Mouse (Mus musculus): ENCODE results near the gene Pde11a. TPM values are rescaled to one million over a fixed set of nuclear protein-coding genes. Genes with fewer than 3 reads are reported as not detected.

Pde11a gene
- total RNA-seq, 1 experiment from 2014 or later: not detected

GRCm38 (mm10) chr2:76238496-76238895 lies 100.1 kb downstream of the Pde11a start:
- ATAC-seq (replicated peaks in 1 of 2; ENCODE audit: insufficient read depth in 1 of 2, low FRiP score in 2 of 2, low TSS enrichment in 1 of 2, low read depth in 1 of 2, poor library complexity in 2 of 2, severe bottlenecking in 2 of 2): no peak

- ATAC-seq (replicated peaks in 1 of 2; ENCODE audit: insufficient read depth in 1 of 2, low FRiP score in 2 of 2, low TSS enrichment in 1 of 2, low read depth in 1 of 2, poor library complexity in 2 of 2, severe bottlenecking in 2 of 2): no peak
Measured at GRCm38 (mm10) chr2:76237638-76238420, 100.7 kb downstream of the Pde11a start.

DNA sequence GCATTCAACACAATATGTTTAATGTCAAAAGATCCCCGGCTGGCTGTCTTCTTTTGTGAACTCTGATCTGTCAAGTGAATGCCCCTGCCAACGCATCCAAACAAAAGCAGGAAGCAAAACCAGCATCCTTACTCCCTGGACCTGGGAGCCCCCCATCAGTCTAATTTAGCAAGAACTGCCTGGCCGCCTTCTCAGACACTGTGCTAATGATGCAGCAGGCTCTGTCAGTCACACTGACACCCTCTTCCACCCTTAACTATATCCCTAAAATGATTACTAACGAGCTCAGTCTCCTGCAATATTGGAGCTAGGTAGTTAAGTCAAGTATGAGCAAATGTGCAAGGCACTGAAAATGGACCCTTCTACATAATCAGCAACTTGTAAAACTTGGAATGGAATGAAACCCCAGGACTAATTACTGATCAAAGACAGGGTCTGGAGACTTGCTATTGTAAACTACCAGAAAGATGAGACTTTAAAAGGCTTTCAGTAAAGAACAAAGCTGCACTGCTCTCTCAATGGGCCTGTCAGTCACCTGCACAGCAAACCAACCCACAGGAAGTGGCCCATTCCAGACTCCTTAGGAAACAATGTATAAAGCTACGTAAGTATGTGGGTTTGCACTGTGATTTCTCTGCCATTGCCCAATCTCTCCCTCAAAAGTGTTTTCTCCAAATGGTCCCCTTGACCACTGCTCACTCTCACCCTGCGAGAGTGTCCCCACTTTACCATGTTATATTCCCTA lies 118.0 kb downstream of the Pde11a start:
- no peak for ATAC-seq (replicated peaks in 1 of 2; ENCODE audit: insufficient read depth in 1 of 2, low FRiP score in 2 of 2, low TSS enrichment in 1 of 2, low read depth in 1 of 2, poor library complexity in 2 of 2, severe bottlenecking in 2 of 2)

- peak; percentile 65 to 67 for ATAC-seq (replicated peaks in 1 of 2; ENCODE audit: insufficient read depth in 1 of 2, low FRiP score in 2 of 2, low TSS enrichment in 1 of 2, low read depth in 1 of 2, poor library complexity in 2 of 2, severe bottlenecking in 2 of 2)
Measured at GRCm38 (mm10) chr2:76219540-76219939, 119.0 kb downstream of the Pde11a start.

- no peak for ATAC-seq (replicated peaks in 1 of 2; ENCODE audit: insufficient read depth in 1 of 2, low FRiP score in 2 of 2, low TSS enrichment in 1 of 2, low read depth in 1 of 2, poor library complexity in 2 of 2, severe bottlenecking in 2 of 2)
Measured at GRCm38 (mm10) chr2:76216146-76216545, 122.4 kb downstream of the Pde11a start.

DNA sequence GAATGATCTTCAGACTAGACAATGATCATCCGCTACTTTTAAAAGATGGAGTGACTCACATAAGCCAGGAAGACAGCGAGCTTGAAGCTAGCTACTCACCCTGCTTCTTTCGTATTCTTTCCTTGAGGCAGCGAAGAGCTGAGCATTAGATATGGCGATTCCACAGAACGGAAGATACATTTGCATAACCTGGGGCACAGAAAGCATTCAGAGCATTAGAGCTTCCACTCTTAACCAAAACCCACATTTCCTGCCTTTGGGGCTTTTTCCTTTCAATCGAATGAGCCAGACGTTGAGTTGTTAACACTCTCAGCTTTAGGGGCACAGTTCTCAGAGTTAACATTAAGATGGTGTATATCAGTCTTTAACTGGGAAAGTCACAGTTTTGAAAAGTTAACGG lies 123.4 kb downstream of the Pde11a start:
- peak; percentile 46 to 62; a peak in 2 of 4 replicates for ATAC-seq (replicated peaks in 1 of 2; ENCODE audit: insufficient read depth in 1 of 2, low FRiP score in 2 of 2, low TSS enrichment in 1 of 2, low read depth in 1 of 2, poor library complexity in 2 of 2, severe bottlenecking in 2 of 2)

- no peak for ATAC-seq (replicated peaks in 1 of 2; ENCODE audit: insufficient read depth in 1 of 2, low FRiP score in 2 of 2, low TSS enrichment in 1 of 2, low read depth in 1 of 2, poor library complexity in 2 of 2, severe bottlenecking in 2 of 2)
Measured at GRCm38 (mm10) chr2:76185126-76185525, 153.4 kb downstream of the Pde11a start.

- ATAC-seq (replicated peaks in 1 of 2; ENCODE audit: insufficient read depth in 1 of 2, low FRiP score in 2 of 2, low TSS enrichment in 1 of 2, low read depth in 1 of 2, poor library complexity in 2 of 2, severe bottlenecking in 2 of 2): no peak
Measured at GRCm38 (mm10) chr2:76162822-76163221, 175.8 kb downstream of the Pde11a start.

GRCm38 (mm10) chr2:76158973-76159372 lies 179.6 kb downstream of the Pde11a start:
- no peak for ATAC-seq (replicated peaks in 1 of 2; ENCODE audit: insufficient read depth in 1 of 2, low FRiP score in 2 of 2, low TSS enrichment in 1 of 2, low read depth in 1 of 2, poor library complexity in 2 of 2, severe bottlenecking in 2 of 2)

DNA sequence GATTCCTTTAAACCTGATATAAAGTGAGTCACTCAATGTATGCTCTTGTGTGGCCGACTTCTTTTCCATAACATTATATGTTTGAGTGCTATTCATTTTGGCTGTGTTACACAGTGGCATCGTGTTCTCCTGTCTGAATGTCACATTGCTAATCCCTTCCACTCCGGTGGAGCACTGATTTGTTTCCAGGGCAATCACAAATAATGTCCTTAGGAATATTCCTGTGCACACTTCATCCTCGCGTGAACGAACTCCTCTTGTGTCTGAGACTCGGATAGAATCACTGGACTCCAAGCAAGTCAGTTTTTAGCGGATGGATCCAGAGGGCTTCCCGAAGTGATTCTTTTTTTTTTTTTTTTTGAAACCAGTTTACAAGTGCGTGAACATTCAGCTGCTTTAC lies 197.4 kb downstream of the Pde11a start:
- ATAC-seq (replicated peaks in 1 of 2; ENCODE audit: insufficient read depth in 1 of 2, low FRiP score in 2 of 2, low TSS enrichment in 1 of 2, low read depth in 1 of 2, poor library complexity in 2 of 2, severe bottlenecking in 2 of 2): no peak

- no peak for ATAC-seq (replicated peaks in 1 of 2; ENCODE audit: insufficient read depth in 1 of 2, low FRiP score in 2 of 2, low TSS enrichment in 1 of 2, low read depth in 1 of 2, poor library complexity in 2 of 2, severe bottlenecking in 2 of 2)
Measured at GRCm38 (mm10) chr2:76132983-76133382, 205.6 kb downstream of the Pde11a start.

- no peak for ATAC-seq (replicated peaks in 1 of 2; ENCODE audit: insufficient read depth in 1 of 2, low FRiP score in 2 of 2, low TSS enrichment in 1 of 2, low read depth in 1 of 2, poor library complexity in 2 of 2, severe bottlenecking in 2 of 2)
Measured at GRCm38 (mm10) chr2:76129933-76130627, 208.5 kb downstream of the Pde11a start.

DNA sequence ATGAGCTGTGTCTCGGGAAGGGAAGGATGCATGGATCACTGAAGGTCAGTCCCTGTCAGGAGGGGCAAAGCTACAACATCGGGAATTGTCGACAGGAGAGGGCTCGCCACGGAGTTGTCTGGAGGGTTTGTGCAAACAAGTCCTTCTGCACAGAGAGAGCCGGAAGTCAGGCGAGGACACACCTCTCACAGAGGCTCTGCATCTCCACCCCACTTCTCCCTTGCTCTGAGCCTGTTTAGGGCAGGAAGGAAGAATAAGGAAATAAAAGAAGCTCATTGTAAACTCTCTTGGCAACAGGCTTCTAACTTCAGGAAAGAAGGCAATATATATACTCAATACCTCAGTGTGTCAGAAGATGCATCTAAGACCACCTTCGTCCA lies 209.5 kb downstream of the Pde11a start:
- ATAC-seq (replicated peaks in 1 of 2; ENCODE audit: insufficient read depth in 1 of 2, low FRiP score in 2 of 2, low TSS enrichment in 1 of 2, low read depth in 1 of 2, poor library complexity in 2 of 2, severe bottlenecking in 2 of 2): peak in 1 of 2 experiments; percentile 42; a peak in 1 of 4 replicates

DNA sequence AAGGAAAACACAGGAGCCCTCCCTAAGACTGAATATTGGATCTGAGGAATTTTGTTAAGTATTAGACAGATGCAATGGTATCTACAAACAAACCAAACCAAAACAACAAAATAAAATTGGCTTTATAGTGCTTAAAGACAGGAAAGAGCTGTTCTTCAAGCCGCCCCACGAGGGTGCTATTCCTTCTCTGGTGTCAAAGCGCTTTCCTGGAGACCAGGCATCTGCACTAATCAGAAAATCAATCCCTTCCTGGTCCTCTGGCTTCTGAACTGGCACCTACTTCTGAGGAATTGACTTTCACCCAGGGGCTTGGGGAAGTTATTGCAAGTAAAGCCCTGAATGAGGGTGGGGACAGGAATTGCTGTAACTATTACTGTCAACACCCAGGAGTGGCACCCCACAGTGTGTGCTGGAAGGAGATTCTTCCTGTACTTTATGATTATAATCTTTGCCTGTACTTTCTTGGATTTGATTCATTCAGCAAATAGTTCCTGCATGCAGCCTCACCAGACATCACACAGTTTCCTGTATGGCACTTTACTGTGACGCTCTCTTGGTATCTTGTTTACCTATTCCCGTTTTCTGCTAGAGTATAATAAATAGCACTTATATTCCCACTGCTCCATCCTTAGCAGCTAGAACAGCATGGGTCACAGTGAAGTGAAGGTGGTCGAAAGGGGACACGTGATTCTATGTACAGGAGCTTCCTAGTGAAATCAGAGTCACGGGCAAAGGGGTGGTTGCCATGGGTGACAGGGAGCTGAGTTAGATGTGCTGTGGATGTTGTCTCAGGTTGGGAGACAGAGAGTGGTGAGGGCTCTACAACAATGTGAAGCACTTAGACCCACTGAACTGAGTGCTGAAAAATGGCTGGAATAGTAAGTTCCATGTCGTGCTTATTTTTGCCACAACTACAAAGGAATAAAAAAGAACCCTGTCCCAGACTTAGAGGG lies 210.2 kb downstream of the Pde11a start:
- ATAC-seq (replicated peaks in 1 of 2; ENCODE audit: insufficient read depth in 1 of 2, low FRiP score in 2 of 2, low TSS enrichment in 1 of 2, low read depth in 1 of 2, poor library complexity in 2 of 2, severe bottlenecking in 2 of 2): no peak

DNA sequence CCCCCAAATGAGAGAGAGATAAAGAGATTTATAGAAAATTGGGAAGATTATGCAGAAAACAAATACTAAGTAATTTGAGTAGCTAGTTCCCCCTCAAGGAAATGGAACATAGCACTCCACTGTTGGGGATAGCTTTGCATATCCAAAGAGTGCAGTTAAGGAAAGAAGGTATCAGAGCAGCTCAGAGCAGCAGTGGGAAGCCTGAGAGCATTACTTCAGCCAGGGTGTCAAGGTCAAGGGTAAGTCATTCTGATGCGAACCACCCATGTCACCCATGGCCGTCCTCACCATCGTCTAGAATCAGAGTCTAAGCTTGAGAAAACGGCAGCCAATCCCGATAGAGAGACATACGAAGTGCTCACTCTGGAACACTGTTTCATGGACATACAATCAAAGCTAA lies 211.9 kb downstream of the Pde11a start:
- no peak for ATAC-seq (replicated peaks in 1 of 2; ENCODE audit: insufficient read depth in 1 of 2, low FRiP score in 2 of 2, low TSS enrichment in 1 of 2, low read depth in 1 of 2, poor library complexity in 2 of 2, severe bottlenecking in 2 of 2)

- no peak for ATAC-seq (replicated peaks in 1 of 2; ENCODE audit: insufficient read depth in 1 of 2, low FRiP score in 2 of 2, low TSS enrichment in 1 of 2, low read depth in 1 of 2, poor library complexity in 2 of 2, severe bottlenecking in 2 of 2)
Measured at GRCm38 (mm10) chr2:76124821-76125220, 213.8 kb downstream of the Pde11a start.

GRCm38 (mm10) chr2:76122167-76122566 lies 216.4 kb downstream of the Pde11a start:
- peak; percentile 69 to 74 for ATAC-seq (replicated peaks in 1 of 2; ENCODE audit: insufficient read depth in 1 of 2, low FRiP score in 2 of 2, low TSS enrichment in 1 of 2, low read depth in 1 of 2, poor library complexity in 2 of 2, severe bottlenecking in 2 of 2)
